Mouse (Mus musculus): ENCODE results near the gene Rassf3. TPM values are rescaled to one million over a fixed set of nuclear protein-coding genes. Genes with fewer than 3 reads are reported as not detected.
A peak's percentile ranks its signal among the peaks of the same experiment; 100 is the strongest.

Rassf3 gene
- polyA plus RNA-seq, 1 experiment from 2014 or later, result 13.4 TPM

- Histone ChIP-seq H3K9me3 (replicated peaks) (no peaks in the 10 kb centered on the region), H3K27ac (peak overlapping the region; percentile 75), H3K4me2 (replicated peaks) (no peak overlapping the region; the same call in 1 of the 2 replicates), H3K4me3 (no peak overlapping the region), H3K4me1 (peaks cover 48% of the 10 kb centered on the region), H3K9ac (no peak overlapping the region), H3K36me3 (no peaks in the 10 kb centered on the region), H3K27me3 (no peaks in the 10 kb centered on the region)
- ATAC-seq (ENCODE audit: low FRiP score), result no peak; the same call in 1 of the 2 replicates
- 40% methylated on average over 16 of the region's 16 CpGs for whole genome bisulfite sequencing
Observed at GRCm38 (mm10) chr10:121423541-121424349, 52.4 kb downstream of the Rassf3 start.

- H3K36me3 ChIP-seq, result no peaks in the 10 kb centered on the region
- H3K4me3 ChIP-seq, result no peak overlapping the region
- 86% methylated on average over 6 of the region's 6 CpGs for WGBS
- ATAC-seq (ENCODE audit: low FRiP score), result no peak
- no peaks in the 10 kb centered on the region for H3K9me3 ChIP-seq (replicated peaks)
- H3K4me1 ChIP-seq, result peaks cover 42% of the 10 kb centered on the region
- no peak overlapping the region for H3K9ac ChIP-seq
- H3K27me3 ChIP-seq, result no peaks in the 10 kb centered on the region
- no peak overlapping the region for H3K27ac ChIP-seq
- no peak overlapping the region for H3K4me2 ChIP-seq (replicated peaks)
Observed at GRCm38 (mm10) chr10:121422294-121422693, 53.9 kb downstream of the Rassf3 start.

- peaks cover 43% of the 10 kb centered on the region for H3K4me1 ChIP-seq
- H3K27me3 ChIP-seq, result no peaks in the 10 kb centered on the region
- H3K27ac ChIP-seq, result no peak overlapping the region
- H3K4me2 ChIP-seq (replicated peaks), result no peak overlapping the region
- no peak overlapping the region for H3K4me3 ChIP-seq
- WGBS, result 92% methylated on average over 11 of the region's 11 CpGs
- ATAC-seq (ENCODE audit: low FRiP score), result no peak
- no peak overlapping the region for H3K9ac ChIP-seq
- H3K9me3 ChIP-seq (replicated peaks), result no peaks in the 10 kb centered on the region
- no peaks in the 10 kb centered on the region for H3K36me3 ChIP-seq
Observed at GRCm38 (mm10) chr10:121421657-121422290, 54.4 kb downstream of the Rassf3 start.

GRCm38 (mm10) chr10:121421023-121421422 lies 55.1 kb downstream of the Rassf3 start:
- Histone ChIP-seq H3K36me3 (no peaks in the 10 kb centered on the region), H3K4me1 (peaks cover 48% of the 10 kb centered on the region), H3K4me3 (no peak overlapping the region), H3K9me3 (replicated peaks) (no peaks in the 10 kb centered on the region), H3K9ac (no peak overlapping the region), H3K4me2 (replicated peaks) (no peak overlapping the region), H3K27ac (no peak overlapping the region), H3K27me3 (no peaks in the 10 kb centered on the region)
- ATAC-seq (ENCODE audit: low FRiP score), result no peak
- WGBS, result 74% methylated on average over 9 of the region's 9 CpGs

- Histone ChIP-seq H3K9me3 (replicated peaks) (no peaks in the 10 kb centered on the region), H3K4me2 (replicated peaks) (no peak overlapping the region), H3K27ac (peak overlapping the region; percentile 57; the same call in 1 of the 2 replicates), H3K4me3 (no peak overlapping the region), H3K9ac (no peak overlapping the region), H3K4me1 (peaks cover 48% of the 10 kb centered on the region), H3K27me3 (no peaks in the 10 kb centered on the region), H3K36me3 (no peaks in the 10 kb centered on the region)
- WGBS, result 61% methylated on average over 22 of the region's 22 CpGs
- ATAC-seq (ENCODE audit: low FRiP score), result peak; percentile 71
Observed at GRCm38 (mm10) chr10:121419640-121420470, 56.3 kb downstream of the Rassf3 start.

GRCm38 (mm10) chr10:121418835-121419234 lies 57.3 kb downstream of the Rassf3 start:
- H3K36me3 ChIP-seq, result no peaks in the 10 kb centered on the region
- no peak for ATAC-seq (ENCODE audit: low FRiP score)
- 75% methylated on average over 14 of the region's 14 CpGs for WGBS

GRCm38 (mm10) chr10:121414127-121414526 lies 62.0 kb downstream of the Rassf3 start:
- Histone ChIP-seq H3K9ac (no peak overlapping the region), H3K4me3 (no peak overlapping the region), H3K27ac (no peak overlapping the region), H3K4me1 (peaks cover 10% of the 10 kb centered on the region), H3K36me3 (peaks cover 5% of the 10 kb centered on the region; the same call in 1 of the 2 replicates), H3K27me3 (no peaks in the 10 kb centered on the region), H3K4me2 (replicated peaks) (no peak overlapping the region), H3K9me3 (replicated peaks) (no peaks in the 10 kb centered on the region)
- WGBS, result 81% methylated on average over 13 of the region's 13 CpGs
- no peak for ATAC-seq (ENCODE audit: low FRiP score)

More at GRCm38 (mm10) chr10:121418835-121419234, 57.3 kb downstream of the Rassf3 start:
- Histone ChIP-seq H3K4me2 (replicated peaks) (no peak overlapping the region), H3K9me3 (replicated peaks) (no peaks in the 10 kb centered on the region), H3K9ac (no peak overlapping the region), H3K27me3 (no peaks in the 10 kb centered on the region), H3K4me3 (no peak overlapping the region), H3K4me1 (peaks cover 42% of the 10 kb centered on the region), H3K27ac (no peak overlapping the region)

- Histone ChIP-seq H3K27me3 (no peaks in the 10 kb centered on the region), H3K9me3 (replicated peaks) (no peaks in the 10 kb centered on the region), H3K36me3 (peaks cover 5% of the 10 kb centered on the region; the same call in 1 of the 2 replicates), H3K9ac (no peak overlapping the region), H3K4me1 (peaks cover 7% of the 10 kb centered on the region), H3K4me3 (no peak overlapping the region), H3K4me2 (replicated peaks) (no peak overlapping the region), H3K27ac (no peak overlapping the region)
- WGBS, result 87% methylated on average over 17 of the region's 17 CpGs
- no peak for ATAC-seq (ENCODE audit: low FRiP score)
Observed at GRCm38 (mm10) chr10:121412824-121413223, 63.3 kb downstream of the Rassf3 start.

- Histone ChIP-seq H3K4me2 (replicated peaks) (no peak overlapping the region), H3K9me3 (replicated peaks) (no peaks in the 10 kb centered on the region), H3K27me3 (no peaks in the 10 kb centered on the region), H3K27ac (no peak overlapping the region), H3K4me3 (no peak overlapping the region), H3K4me1 (peaks cover 7% of the 10 kb centered on the region), H3K36me3 (peaks cover 5% of the 10 kb centered on the region; the same call in 1 of the 2 replicates), H3K9ac (no peak overlapping the region)
- 88% methylated on average over 11 of the region's 11 CpGs for WGBS
- ATAC-seq (ENCODE audit: low FRiP score), result no peak
Observed at GRCm38 (mm10) chr10:121411721-121412455, 64.3 kb downstream of the Rassf3 start.

GRCm38 (mm10) chr10:121409717-121410116 lies 66.4 kb downstream of the Rassf3 start:
- Histone ChIP-seq H3K4me1 (no peaks in the 10 kb centered on the region), H3K9me3 (replicated peaks) (no peaks in the 10 kb centered on the region), H3K36me3 (peaks cover 5% of the 10 kb centered on the region; the same call in 1 of the 2 replicates), H3K9ac (no peak overlapping the region), H3K27ac (no peak overlapping the region), H3K27me3 (no peaks in the 10 kb centered on the region), H3K4me2 (replicated peaks) (no peak overlapping the region), H3K4me3 (no peak overlapping the region)
- no peak for ATAC-seq (ENCODE audit: low FRiP score)
- 70% methylated on average over 7 of the region's 7 CpGs for WGBS

GRCm38 (mm10) chr10:121403946-121404345 lies 72.2 kb downstream of the Rassf3 start:
- H3K27me3 ChIP-seq, result no peaks in the 10 kb centered on the region; the same call in 1 of the 2 replicates
- H3K27ac ChIP-seq, result no peak overlapping the region
- no peaks in the 10 kb centered on the region for H3K4me1 ChIP-seq
- H3K36me3 ChIP-seq, result no peaks in the 10 kb centered on the region
- ATAC-seq (ENCODE audit: low FRiP score), result no peak
- H3K4me3 ChIP-seq, result no peak overlapping the region
- H3K4me2 ChIP-seq (replicated peaks), result no peak overlapping the region
- WGBS, result 59% methylated on average over 6 of the region's 9 CpGs
- no peaks in the 10 kb centered on the region for H3K9me3 ChIP-seq (replicated peaks)
- no peak overlapping the region for H3K9ac ChIP-seq

All from hindbrain, embryonic 12.5 days (tissue).